Mouse (Mus musculus): ENCODE data around the gene Atp6v0d1.
"Not testable (repeated sequence)": the region's sequence is repeated elsewhere in the genome, so short reads cannot be mapped to it uniquely, and the experiment has no call there.

Atp6v0d1 gene

GRCm38 (mm10) chr8:105574741-105575140 is 8.9 kb upstream of the Atp6v0d1 start:
- DNase-seq (ENCODE audit: low read depth), result no peak

DNA sequence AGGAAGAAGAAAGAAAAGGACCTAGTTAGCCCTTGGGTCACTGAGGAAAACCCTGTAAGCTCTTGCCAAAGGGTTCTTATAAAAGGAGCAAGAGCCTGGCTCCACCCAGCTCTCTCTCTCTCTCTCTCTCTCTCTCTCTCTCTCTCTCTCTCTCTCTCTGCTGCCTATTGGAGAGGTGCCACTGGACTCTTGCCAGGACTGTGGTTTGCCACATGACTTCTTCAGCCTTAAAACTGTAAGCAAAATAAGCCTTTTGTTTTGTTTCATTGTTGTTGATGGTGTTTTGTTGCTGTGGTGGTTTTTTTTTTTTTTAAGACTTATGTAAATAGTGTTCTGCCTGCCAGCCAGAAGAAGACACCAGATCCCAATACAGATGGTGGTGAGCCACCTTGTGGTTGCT is 7.6 kb upstream of the Atp6v0d1 start:
- DNase-seq (ENCODE audit: low read depth), result peak; percentile 87

DNA sequence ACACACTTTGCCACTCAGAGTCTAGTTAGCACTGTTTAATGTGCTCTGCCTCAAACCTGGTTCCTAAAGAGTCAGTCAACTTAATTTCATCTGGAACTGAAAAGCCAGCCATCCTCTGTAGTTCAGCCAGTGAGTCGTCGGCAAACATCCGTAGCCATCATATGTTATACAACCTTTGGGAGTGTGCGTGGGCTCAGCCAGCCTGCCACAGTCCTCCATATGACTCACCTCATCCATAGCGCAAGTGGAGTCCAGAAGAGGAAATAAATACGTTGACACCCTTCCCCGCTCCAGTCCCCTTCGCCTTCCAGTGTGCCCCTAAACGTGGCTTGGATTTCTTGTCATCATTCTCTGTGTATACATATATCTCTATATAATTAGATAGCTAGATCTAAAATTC is 6.0 kb upstream of the Atp6v0d1 start:
- DNase-seq (ENCODE audit: low read depth), result peak; percentile 63

- no peak for DNase-seq (ENCODE audit: low read depth)
These were observed 1.1 kb upstream of the Atp6v0d1 start for GRCm38 (mm10) chr8:105566703-105567595.

DNA sequence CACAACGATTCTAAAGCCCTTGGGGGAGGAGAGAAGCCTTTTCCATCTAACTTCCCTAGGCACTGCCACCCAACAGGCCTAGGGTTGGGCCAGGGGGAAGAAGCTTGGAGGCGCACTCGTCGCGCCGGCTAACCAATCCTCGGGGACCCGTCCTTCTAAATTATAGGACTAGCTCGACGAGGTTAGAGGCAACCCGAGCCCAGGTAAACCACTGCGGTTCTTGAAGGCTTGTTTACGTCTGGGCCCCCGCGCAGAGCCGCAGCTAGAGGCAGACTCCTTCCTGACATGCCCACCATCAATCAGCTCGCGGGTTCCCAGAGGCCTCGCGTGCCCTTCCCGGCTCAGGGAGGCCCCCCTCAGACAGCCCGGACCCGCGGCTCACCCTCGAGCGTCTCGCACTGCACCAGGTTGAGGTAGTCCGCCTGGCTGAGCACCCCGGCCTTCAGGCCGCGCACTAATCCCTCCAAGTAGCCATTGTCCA is 406 bp downstream of the Atp6v0d1 start:
- DNase-seq (ENCODE audit: low read depth), result peak; percentile 22

DNA sequence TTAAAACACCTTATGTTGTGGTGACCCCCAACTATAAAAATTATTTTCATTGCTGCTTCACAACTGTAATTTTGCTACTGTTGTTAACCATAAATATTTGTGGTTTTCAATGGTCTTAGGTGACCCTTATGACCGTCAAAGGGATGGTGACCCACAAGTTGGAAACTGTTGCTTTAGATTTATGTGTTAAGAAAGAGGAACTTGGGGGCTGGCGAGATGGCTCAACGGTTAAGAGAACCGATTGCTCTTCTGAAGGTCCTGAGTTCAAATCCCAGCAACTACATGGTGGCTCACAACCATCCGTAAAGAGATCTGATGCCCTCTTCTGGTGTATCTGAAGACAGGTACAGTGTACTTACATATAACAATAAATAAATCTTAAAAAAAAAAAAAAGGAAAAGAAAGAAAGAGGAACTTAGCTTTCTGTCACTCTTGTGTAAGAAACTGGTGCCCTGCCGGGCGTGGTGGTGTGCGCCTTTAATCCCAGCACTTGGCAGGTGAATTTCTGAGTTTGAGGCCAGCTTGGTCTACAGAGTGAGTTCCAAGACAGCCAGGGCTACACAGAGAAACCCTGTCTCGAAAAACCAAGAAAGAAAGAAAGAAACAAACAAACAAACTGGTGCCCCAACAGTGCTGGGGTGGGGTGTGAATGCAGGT is 1.1 kb downstream of the Atp6v0d1 start:
- not testable (repeated sequence) for DNase-seq (ENCODE audit: low read depth)

DNA sequence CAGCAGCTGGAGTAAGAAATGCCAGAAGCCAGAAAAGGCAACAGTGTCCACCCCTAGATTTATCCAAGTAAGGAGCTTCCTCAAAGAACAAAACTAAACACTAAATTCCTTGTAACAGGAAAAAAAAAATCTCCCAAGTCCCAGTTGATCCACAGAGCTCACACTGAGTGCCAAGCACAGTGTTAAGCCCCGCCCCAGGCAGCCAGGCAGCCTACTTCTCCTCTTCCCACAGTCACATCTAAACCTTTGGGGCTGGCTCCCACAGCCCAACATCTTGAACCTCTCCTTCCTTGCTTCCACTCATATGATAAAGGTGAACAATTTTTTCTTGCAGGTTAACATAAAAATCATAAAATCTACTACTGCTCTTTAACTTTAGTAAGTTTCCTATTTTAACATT is 2.0 kb downstream of the Atp6v0d1 start:
- DNase-seq (ENCODE audit: low read depth), result no peak

DNA sequence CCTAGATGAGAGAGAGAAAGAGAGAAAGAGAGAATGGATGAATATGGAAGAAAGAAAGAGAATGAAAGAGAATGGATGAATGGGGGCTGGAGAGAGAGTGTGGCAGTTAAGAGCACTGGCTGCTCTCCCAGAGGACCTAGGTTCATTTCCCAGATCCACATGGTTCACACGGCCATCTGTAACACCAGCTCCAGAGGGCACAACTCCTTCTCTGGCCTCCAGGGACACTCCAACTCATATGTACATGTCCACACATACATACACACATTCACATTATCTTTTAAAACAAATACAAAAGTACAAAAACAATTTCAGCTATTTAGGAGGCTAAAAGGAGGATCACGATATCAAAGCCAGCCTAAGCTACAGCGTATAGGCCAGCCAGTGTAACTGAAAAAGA is 3.0 kb downstream of the Atp6v0d1 start:
- DNase-seq (ENCODE audit: low read depth), result no peak

GRCm38 (mm10) chr8:105555230-105555629 is 10.6 kb downstream of the Atp6v0d1 start:
- DNase-seq (ENCODE audit: low read depth), result no peak

DNA sequence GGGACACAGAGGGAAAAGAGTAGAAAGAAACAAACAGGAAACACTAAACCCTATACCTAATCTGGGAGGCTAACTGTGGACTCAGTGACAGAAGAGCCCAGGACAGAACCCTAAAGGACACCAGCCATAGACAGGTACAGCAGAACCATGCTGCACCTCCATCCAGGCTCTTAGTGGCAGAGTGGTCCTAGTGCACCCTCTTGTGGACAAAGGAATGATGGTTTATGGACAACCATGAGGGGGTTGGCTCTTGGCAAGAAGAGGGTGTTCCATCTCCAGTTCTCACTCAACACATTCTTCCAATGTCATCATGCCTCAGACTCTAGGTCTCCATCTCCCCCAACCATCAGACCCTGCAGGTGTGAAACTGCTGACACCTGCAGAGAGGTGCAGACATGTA is 11.8 kb downstream of the Atp6v0d1 start:
- DNase-seq (ENCODE audit: low read depth), result peak; percentile 84

GRCm38 (mm10) chr8:105552824-105553223 is 13.0 kb downstream of the Atp6v0d1 start:
- peak; percentile 26 for DNase-seq (ENCODE audit: low read depth)

DNA sequence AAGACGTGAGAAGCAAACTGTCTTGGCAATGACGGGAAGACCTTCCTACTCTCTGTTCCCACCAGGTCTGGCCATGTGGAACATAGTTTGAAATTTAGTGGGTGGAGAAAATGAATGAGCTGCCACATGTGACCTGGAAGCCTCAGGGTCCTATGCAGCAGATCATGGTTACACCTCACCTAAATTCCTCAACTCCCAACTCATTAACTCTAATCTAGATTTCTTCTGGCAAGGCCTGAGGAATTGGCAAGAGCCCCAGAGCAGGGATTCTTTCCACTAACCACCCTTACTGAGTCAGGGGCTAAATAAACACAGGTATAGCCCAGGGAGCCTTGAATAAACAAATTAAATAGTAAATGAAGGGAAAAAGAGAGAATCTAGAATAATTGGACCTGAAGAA is 13.8 kb downstream of the Atp6v0d1 start:
- no peak for DNase-seq (ENCODE audit: low read depth)

DNA sequence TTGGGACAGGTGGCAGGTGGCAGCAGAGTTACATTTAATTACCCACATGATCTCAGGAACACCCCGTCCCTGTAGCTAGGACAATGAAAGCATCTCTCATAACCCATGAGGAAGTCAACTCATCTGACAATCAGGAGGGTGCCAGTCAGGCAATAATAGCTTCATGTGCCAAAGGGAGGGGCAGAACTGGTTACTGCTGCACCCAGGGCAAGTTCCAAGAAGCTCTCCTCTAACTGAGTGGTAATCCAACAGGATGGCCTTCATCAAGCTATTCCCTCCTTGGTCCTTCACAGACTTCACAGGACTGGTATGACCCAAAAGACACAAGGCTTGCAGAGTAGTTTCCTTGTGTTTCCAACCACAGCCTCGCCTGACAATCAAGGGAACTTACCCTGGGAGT is 15.8 kb downstream of the Atp6v0d1 start:
- DNase-seq (ENCODE audit: low read depth), result no peak

- DNase-seq (ENCODE audit: low read depth), result no peak
These were observed 16.3 kb downstream of the Atp6v0d1 start for GRCm38 (mm10) chr8:105549506-105549905.

- DNase-seq (ENCODE audit: low read depth), result peak; percentile 64
These were observed 19.2 kb downstream of the Atp6v0d1 start for GRCm38 (mm10) chr8:105546384-105547350.

- no peak for DNase-seq (ENCODE audit: low read depth)
These were observed 20.6 kb downstream of the Atp6v0d1 start for GRCm38 (mm10) chr8:105545249-105545648.

GRCm38 (mm10) chr8:105544544-105545205 is 21.2 kb downstream of the Atp6v0d1 start:
- no peak for DNase-seq (ENCODE audit: low read depth)

- no peak for DNase-seq (ENCODE audit: low read depth)
These were observed 22.1 kb downstream of the Atp6v0d1 start for GRCm38 (mm10) chr8:105543703-105544102.

DNA sequence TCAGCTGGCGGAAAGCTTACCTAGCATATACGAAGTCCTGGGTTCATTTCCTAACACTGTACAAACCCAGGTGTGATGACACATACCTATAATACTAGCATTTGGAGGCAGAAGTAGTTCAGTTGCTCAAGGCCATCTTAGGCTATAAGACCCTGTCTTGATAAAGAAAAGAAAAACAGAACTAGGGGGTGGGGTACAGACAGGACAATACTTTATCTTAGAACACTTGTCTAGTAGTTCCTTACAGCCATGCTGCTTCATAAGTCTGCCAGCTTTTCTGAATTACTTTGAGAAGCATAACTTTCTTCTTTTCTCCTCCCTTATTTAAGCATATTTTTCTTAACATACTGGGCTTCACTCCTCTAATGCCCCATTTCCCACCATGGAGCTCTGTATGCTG is 23.0 kb downstream of the Atp6v0d1 start:
- DNase-seq (ENCODE audit: low read depth), result no peak

- DNase-seq (ENCODE audit: low read depth), result no peak
These were observed 23.7 kb downstream of the Atp6v0d1 start for GRCm38 (mm10) chr8:105542032-105542656.

DNA sequence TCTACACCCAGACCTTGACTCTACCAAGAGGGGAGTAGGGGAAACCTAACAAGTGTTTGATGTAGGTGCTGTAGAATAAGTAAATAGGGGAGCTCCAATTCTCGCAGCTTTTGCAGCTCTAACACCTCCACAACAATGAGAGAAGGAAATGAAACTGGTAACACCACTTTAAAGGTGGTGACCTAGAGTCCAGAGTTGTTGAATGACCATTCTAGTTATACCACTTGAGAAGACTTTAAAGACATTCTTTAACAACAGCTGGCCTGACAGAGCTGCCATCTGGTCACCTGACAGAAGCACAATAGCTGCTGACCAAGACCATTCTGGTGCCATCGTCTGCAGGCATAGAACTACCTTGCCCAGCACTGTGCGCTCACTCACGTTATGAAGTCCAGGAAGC is 26.9 kb downstream of the Atp6v0d1 start:
- DNase-seq (ENCODE audit: low read depth), result no peak

Measured in NIH3T3 (cell line).